Mouse (Mus musculus): ENCODE measurements around the gene Olfr658.
A peak's percentile ranks its signal among the peaks of the same experiment; 100 is the strongest.

DNA sequence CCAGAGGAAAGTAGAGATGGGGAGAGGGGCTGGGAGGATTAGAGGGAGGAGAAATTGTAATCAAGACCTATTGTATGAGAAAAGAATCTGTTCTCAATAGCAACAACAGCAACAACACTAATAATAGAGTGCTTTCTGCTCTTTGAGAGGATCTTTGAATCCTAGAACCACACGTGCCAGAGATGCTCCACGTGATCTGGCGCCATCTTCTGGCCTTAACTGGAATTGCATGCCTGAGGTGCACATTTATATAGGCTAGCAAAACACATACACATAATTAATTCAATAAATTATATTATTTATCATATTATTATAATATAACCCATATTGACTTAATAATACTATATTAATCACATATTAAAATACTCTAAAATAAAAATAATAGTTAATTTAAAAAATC, 43.9 kb downstream of the Olfr658 start:
- TF ChIP-seq EP300 (IDR thresholded peaks at IDR 0.05; ENCODE audit: low read depth) (no peak), CTCF (IDR thresholded peaks at IDR 0.05; ENCODE audit: low read depth) (peak; percentile 77)

Data from liver, embryonic 14.5 days (tissue).